In the genomic region with DNA sequence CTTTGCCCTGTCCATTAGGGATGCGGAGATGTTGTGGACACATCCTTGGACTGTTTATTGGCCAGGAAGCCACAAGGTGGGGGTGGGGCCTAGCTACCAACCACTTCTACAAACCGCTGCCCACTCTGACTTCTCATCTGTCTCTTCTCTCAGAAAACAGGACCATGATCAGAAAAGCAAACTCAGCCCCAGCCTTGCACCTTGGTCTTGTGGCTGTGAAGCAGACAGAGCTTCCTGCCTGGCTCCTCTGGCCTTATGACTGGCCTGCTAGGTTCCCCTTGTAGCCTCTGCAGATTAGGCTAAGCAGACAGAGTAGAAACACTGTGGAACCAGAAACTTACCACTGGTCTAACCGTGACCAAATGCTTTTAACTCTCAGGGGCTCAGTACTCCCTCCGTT, we compare ENCODE assay signal across 11 mouse cellular contexts. TPM values are rescaled to one million over a fixed set of nuclear protein-coding genes. Genes with fewer than 3 reads are reported as not detected.
DNase-seq lines count a peak whose midpoint lies in the region; ATAC-seq and TF ChIP-seq lines count a peak whose summit lies in the region.
"Had no signal": no experiment of that assay in that cellular context is flagged by ENCODE, and none has a peak within 500 bp of the region (broad histone marks: within the 10 kb centered on the region; RNA-seq: fewer than 3 reads in every experiment).

No protein-coding gene starts in this region.

- H3K9ac ChIP-seq in heart, embryonic 13.5 days: 0 out of 2 replicates have a peak overlapping the region, but pooled peaks have one; percentile 47
- peak overlapping the region; percentile 51 for H3K9ac ChIP-seq in liver, embryonic 12.5 days
- H3K9ac ChIP-seq in liver, postnatal 0 days (replicated peaks): no peak overlapping the region
- H3K9ac ChIP-seq in liver, embryonic 16.5 days (ENCODE audit: low read depth, low read length): no peak overlapping the region
- no peak overlapping the region for H3K9ac ChIP-seq in stomach, postnatal 0 days (ENCODE audit: low read length)
- H3K9ac ChIP-seq: kidney, embryonic 15.5 days had no signal

- no peaks in the 10 kb centered on the region for H3K9me3 ChIP-seq in heart, embryonic 13.5 days
- no peaks in the 10 kb centered on the region for H3K9me3 ChIP-seq in liver, embryonic 12.5 days (replicated peaks)
- H3K9me3 ChIP-seq in liver, postnatal 0 days (ENCODE audit: low read length): no peaks in the 10 kb centered on the region
- no peaks in the 10 kb centered on the region for H3K9me3 ChIP-seq in liver, embryonic 16.5 days (replicated peaks; ENCODE audit: control insufficient read depth, low read length)
- H3K9me3 ChIP-seq in stomach, postnatal 0 days (ENCODE audit: control insufficient read depth, low read length): no peaks in the 10 kb centered on the region
- H3K9me3 ChIP-seq: kidney, embryonic 15.5 days had no signal

- no peak for TF ChIP-seq CTCF in liver, postnatal 0 days (IDR thresholded peaks at IDR 0.05; ENCODE audit: low read depth)
- TF ChIP-seq CTCF in stomach, postnatal 0 days (IDR thresholded peaks at IDR 0.05; ENCODE audit: low read depth): no peak

- intact Hi-C loops in heart, postnatal 10 days (cut with DNase I): no loop called here

- no peak for ATAC-seq in heart, embryonic 13.5 days (ENCODE audit: extremely low read depth, insufficient number of reproducible peaks, low FRiP score, low TSS enrichment)
- ATAC-seq in liver, embryonic 12.5 days: no peak
- ATAC-seq in liver, postnatal 0 days: no peak
- ATAC-seq in liver, embryonic 16.5 days (ENCODE audit: low read depth): no peak
- no peak for ATAC-seq in stomach, postnatal 0 days (ENCODE audit: low FRiP score, low TSS enrichment)

- no peak for DNase-seq in heart, postnatal 10 days
- no peak for DNase-seq in liver, postnatal 0 days
- DNase-seq in natural killer cell, adult 2 months (ENCODE audit: low spot score in 2 of 2): peak; percentile 59 to 78
- DNase-seq in kidney, postnatal 10 days: no peak
- no peak for DNase-seq in stomach, postnatal 0 days (ENCODE audit: low spot score)
- DNase-seq: gastrocnemius, postnatal 14 days; lung, adult 2 months had no signal

- TF ChIP-seq EP300 in liver, postnatal 0 days (IDR thresholded peaks at IDR 0.05; ENCODE audit: low read depth): no peak
- no peak for TF ChIP-seq EP300 in stomach, postnatal 0 days (optimal IDR thresholded peaks at IDR 0.05)

- no peak overlapping the region for H3K4me2 ChIP-seq in heart, embryonic 13.5 days
- H3K4me2 ChIP-seq in liver, embryonic 12.5 days: peak overlapping the region; percentile 58
- no peak overlapping the region for H3K4me2 ChIP-seq in liver, postnatal 0 days (ENCODE audit: low read depth, low read length)
- no peak overlapping the region for H3K4me2 ChIP-seq in liver, embryonic 16.5 days (ENCODE audit: low read depth, low read length)
- H3K4me2 ChIP-seq in stomach, postnatal 0 days (replicated peaks; ENCODE audit: low read depth): no peak overlapping the region
- H3K4me2 ChIP-seq: kidney, embryonic 15.5 days had no signal

- WGBS in heart, embryonic 13.5 days: 66% methylated on average over 4 of the region's 4 CpGs
- 47% methylated on average over 4 of the region's 4 CpGs for WGBS in liver, embryonic 12.5 days (ENCODE audit: insufficient replicate concordance)
- WGBS in liver, postnatal 0 days (ENCODE audit: insufficient replicate concordance): 44% methylated on average over 4 of the region's 4 CpGs
- 50% methylated on average over 4 of the region's 4 CpGs for WGBS in liver, embryonic 16.5 days (ENCODE audit: insufficient replicate concordance)
- WGBS in stomach, postnatal 0 days: 91% methylated on average over 4 of the region's 4 CpGs

- no peaks in the 10 kb centered on the region for H3K36me3 ChIP-seq in heart, embryonic 13.5 days
- no peaks in the 10 kb centered on the region for H3K36me3 ChIP-seq in liver, embryonic 12.5 days
- H3K36me3 ChIP-seq in liver, postnatal 0 days (replicated peaks; ENCODE audit: insufficient read depth, low read length): no peaks in the 10 kb centered on the region
- H3K36me3 ChIP-seq in liver, embryonic 16.5 days (ENCODE audit: control insufficient read depth, insufficient read depth): no peaks in the 10 kb centered on the region
- no peaks in the 10 kb centered on the region for H3K36me3 ChIP-seq in stomach, postnatal 0 days (ENCODE audit: control insufficient read depth, insufficient read depth, low read length)
- H3K36me3 ChIP-seq: kidney, embryonic 15.5 days had no signal

- H3K4me1 ChIP-seq in heart, embryonic 13.5 days: peaks cover 77% of the 10 kb centered on the region
- peaks cover 88% of the 10 kb centered on the region for H3K4me1 ChIP-seq in liver, embryonic 12.5 days
- peaks cover 34% of the 10 kb centered on the region for H3K4me1 ChIP-seq in liver, postnatal 0 days (ENCODE audit: insufficient read depth)
- H3K4me1 ChIP-seq in liver, embryonic 16.5 days (ENCODE audit: control insufficient read depth, low read depth, low read length): peaks cover 46% of the 10 kb centered on the region
- H3K4me1 ChIP-seq in stomach, postnatal 0 days (replicated peaks; ENCODE audit: control insufficient read depth, insufficient read depth): peaks cover 4% of the 10 kb centered on the region

- H3K27ac ChIP-seq in heart, embryonic 13.5 days (replicated peaks): peak overlapping the region; percentile 30
- H3K27ac ChIP-seq in liver, embryonic 12.5 days: peak overlapping the region; percentile 82
- H3K27ac ChIP-seq in liver, postnatal 0 days (ENCODE audit: low read depth): no peak overlapping the region
- peak overlapping the region; percentile 10 for H3K27ac ChIP-seq in liver, embryonic 16.5 days (ENCODE audit: low read length)
- H3K27ac ChIP-seq in stomach, postnatal 0 days (replicated peaks): no peak overlapping the region
- H3K27ac ChIP-seq: kidney, embryonic 15.5 days had no signal

- no peak overlapping the region for H3K4me3 ChIP-seq in heart, embryonic 13.5 days
- H3K4me3 ChIP-seq in liver, embryonic 12.5 days: no peak overlapping the region
- H3K4me3 ChIP-seq in liver, postnatal 0 days (ENCODE audit: low read depth, low read length): no peak overlapping the region
- no peak overlapping the region for H3K4me3 ChIP-seq in liver, embryonic 16.5 days (ENCODE audit: low read depth, low read length)
- H3K4me3 ChIP-seq in stomach, postnatal 0 days (ENCODE audit: low read depth, low read length): no peak overlapping the region
- H3K4me3 ChIP-seq: kidney, embryonic 15.5 days had no signal

- 0 out of 2 replicates have a peak, but pooled peaks cover 7% of the 10 kb centered on the region for H3K27me3 ChIP-seq in heart, embryonic 13.5 days (replicated peaks)
- H3K27me3 ChIP-seq in liver, embryonic 12.5 days (replicated peaks): peaks cover 12% of the 10 kb centered on the region
- H3K27me3 ChIP-seq in liver, postnatal 0 days (ENCODE audit: insufficient read depth, low read length): no peaks in the 10 kb centered on the region
- no peaks in the 10 kb centered on the region; the same call in 1 of the 2 replicates for H3K27me3 ChIP-seq in liver, embryonic 16.5 days (ENCODE audit: control insufficient read depth, insufficient read depth, low read depth, low read length)
- no peaks in the 10 kb centered on the region for H3K27me3 ChIP-seq in stomach, postnatal 0 days (ENCODE audit: control insufficient read depth, insufficient read depth, low read length)
- H3K27me3 ChIP-seq: kidney, embryonic 15.5 days had no signal

RNA-seq across cellular contexts. Expression of a gene that starts 15.8 kb away (rescaled TPM):
- 10.2 and 12.4 TPM in 2 replicates for polyA plus RNA-seq in heart, embryonic 13.5 days (2015; fragmentation: Nextera tagmentation; extraction: Ambion mirVana)
- 10 to 100 TPM; 13.9 to 21.4 TPM for total RNA-seq in heart, postnatal 10 days (2021)
- polyA plus RNA-seq in liver, embryonic 12.5 days (2016; fragmentation: Nextera tagmentation; extraction: Ambion mirVana): 1.2 and 1.3 TPM in 2 replicates
- polyA plus RNA-seq in liver, postnatal 0 days (2015; fragmentation: Nextera tagmentation; extraction: Ambion mirVana): 1.5 and 2.0 TPM in 2 replicates
- polyA plus RNA-seq in liver, embryonic 16.5 days (2015; fragmentation: Nextera tagmentation; extraction: Ambion mirVana): 0.44 and 0.48 TPM in 2 replicates
- 2.1 and 2.9 TPM in 2 replicates for polyA plus RNA-seq in stomach, postnatal 0 days (2015; fragmentation: Nextera tagmentation; extraction: Ambion mirVana)

RNA-seq across cellular contexts. Expression of a gene that starts 18.3 kb away (rescaled TPM):
- polyA plus RNA-seq in heart, embryonic 13.5 days (2015; fragmentation: Nextera tagmentation; extraction: Ambion mirVana): 19.3 and 21.3 TPM in 2 replicates
- 10 to 100 TPM; 13.9 to 15.6 TPM for total RNA-seq in heart, postnatal 10 days (2021)
- 19.7 and 20.5 TPM in 2 replicates for polyA plus RNA-seq in liver, embryonic 12.5 days (2016; fragmentation: Nextera tagmentation; extraction: Ambion mirVana)
- polyA plus RNA-seq in liver, postnatal 0 days (2015; fragmentation: Nextera tagmentation; extraction: Ambion mirVana): 10.9 and 13.0 TPM in 2 replicates
- polyA plus RNA-seq in liver, embryonic 16.5 days (2015; fragmentation: Nextera tagmentation; extraction: Ambion mirVana): 9.1 and 10.6 TPM in 2 replicates
- 15.2 and 15.8 TPM in 2 replicates for polyA plus RNA-seq in stomach, postnatal 0 days (2015; fragmentation: Nextera tagmentation; extraction: Ambion mirVana)

RNA-seq across cellular contexts. Expression of a gene that starts 30.7 kb away (rescaled TPM):
- 15.2 and 16.4 TPM in 2 replicates for polyA plus RNA-seq in heart, embryonic 13.5 days (2015; fragmentation: Nextera tagmentation; extraction: Ambion mirVana)
- total RNA-seq in heart, postnatal 10 days (2021): 1 to 10 TPM; 7.8 to 9.5 TPM
- 17.6 and 17.9 TPM in 2 replicates for polyA plus RNA-seq in liver, embryonic 12.5 days (2016; fragmentation: Nextera tagmentation; extraction: Ambion mirVana)
- 12.4 and 13.6 TPM in 2 replicates for polyA plus RNA-seq in liver, postnatal 0 days (2015; fragmentation: Nextera tagmentation; extraction: Ambion mirVana)
- polyA plus RNA-seq in liver, embryonic 16.5 days (2015; fragmentation: Nextera tagmentation; extraction: Ambion mirVana): 8.7 and 9.6 TPM in 2 replicates
- 19.3 and 20.2 TPM in 2 replicates for polyA plus RNA-seq in stomach, postnatal 0 days (2015; fragmentation: Nextera tagmentation; extraction: Ambion mirVana)

RNA-seq across cellular contexts. Expression of a gene that starts 40.0 kb away (rescaled TPM):
- polyA plus RNA-seq in heart, embryonic 13.5 days (2015; fragmentation: Nextera tagmentation; extraction: Ambion mirVana): 9.4 and 9.5 TPM in 2 replicates
- total RNA-seq in heart, postnatal 10 days (2021): 10 to 100 TPM; 36.3 to 48.5 TPM
- polyA plus RNA-seq in liver, embryonic 12.5 days (2016; fragmentation: Nextera tagmentation; extraction: Ambion mirVana): 4.6 and 5.8 TPM in 2 replicates
- polyA plus RNA-seq in liver, postnatal 0 days (2015; fragmentation: Nextera tagmentation; extraction: Ambion mirVana): 1.1 and 1.5 TPM in 2 replicates
- polyA plus RNA-seq in liver, embryonic 16.5 days (2015; fragmentation: Nextera tagmentation; extraction: Ambion mirVana): 0.44 and 1.0 TPM in 2 replicates
- 6.6 and 8.2 TPM in 2 replicates for polyA plus RNA-seq in stomach, postnatal 0 days (2015; fragmentation: Nextera tagmentation; extraction: Ambion mirVana)

Comparison
In these comparisons a context has a peak if more than half of its experiments do, and no peak if none do; other contexts are left out.
1. H3K27ac ChIP-seq: peak in heart, embryonic 13.5 days (single experiment), liver, embryonic 12.5 days (single experiment) and liver, embryonic 16.5 days (single experiment); none in liver, postnatal 0 days (single experiment) and stomach, postnatal 0 days (single experiment).
2. H3K9ac ChIP-seq: peak in heart, embryonic 13.5 days (single experiment) and liver, embryonic 12.5 days (single experiment); none in liver, postnatal 0 days (single experiment), liver, embryonic 16.5 days (single experiment) and stomach, postnatal 0 days (single experiment).
3. DNase-seq: peak in natural killer cell, adult 2 months (2 of 2); none in heart, postnatal 10 days (0 of 2), liver, postnatal 0 days (single experiment), kidney, postnatal 10 days (single experiment) and stomach, postnatal 0 days (single experiment).